Mouse (Mus musculus) forebrain, embryonic 14.5 days (tissue): ENCODE data around the gene Dok5. TPM values are rescaled to one million over a fixed set of nuclear protein-coding genes. Genes with fewer than 3 reads are reported as not detected.

Experiments used
- ATAC-seq: fragments of 200-750 bp; cut with Nextera tagmentation; 2 replicates; pipeline ENCODE4 v1.8.0; 2017; ENCODE audit warnings: mild to moderate bottlenecking, moderate library complexity
- DNase-seq: peaks from one replicate; pipeline ENCODE4 v3.0.0-alpha.2; 2015; ENCODE audit warnings: low spot score
- H3K27ac ChIP-seq: fragments of 300-500 bp; sonication (generic); 2 replicates; pipeline ENCODE4 v1.5.1; 2014; ENCODE audit warnings: low read depth, mild to moderate bottlenecking, control low read depth, low read length, moderate library complexity
- H3K27me3 ChIP-seq: fragments of 300-500 bp; sonication (generic); replicated peaks from 2 replicates; pipeline ENCODE4 v1.6.1; 2014; ENCODE audit warnings: low read length, control low read depth, mixed read lengths; ENCODE audit not compliant: control insufficient read depth, insufficient read depth
- H3K36me3 ChIP-seq: fragments of 300-500 bp; sonication (generic); 2 replicates; pipeline ENCODE4 v1.6.1; 2014; ENCODE audit warnings: low read length, control low read depth; ENCODE audit not compliant: control insufficient read depth, insufficient read depth
- H3K4me1 ChIP-seq: fragments of 300-500 bp; sonication (generic); 2 replicates; pipeline ENCODE4 v1.6.1; 2014; ENCODE audit warnings: antibody characterized with exemption, low read length, control low read depth; ENCODE audit not compliant: control insufficient read depth, insufficient read depth
- H3K4me2 ChIP-seq: fragments of 300-500 bp; sonication (generic); 2 replicates; pipeline ENCODE4 v1.6.1; 2014; ENCODE audit warnings: mild to moderate bottlenecking, control low read depth, low read length
- H3K4me3 ChIP-seq: fragments of 300-500 bp; sonication (generic); 2 replicates; pipeline ENCODE4 v1.5.1; 2014; ENCODE audit warnings: low read depth, low read length, control low read depth
- H3K9ac ChIP-seq: fragments of 300-500 bp; sonication (generic); 2 replicates; pipeline ENCODE4 v1.6.1; 2014; ENCODE audit warnings: mild to moderate bottlenecking, low read length, control low read depth, moderate library complexity
- H3K9me3 ChIP-seq: fragments of 300-500 bp; sonication (generic); replicated peaks from 2 replicates; pipeline ENCODE4 v1.6.1; 2016; ENCODE audit warnings: low read length, control low read depth, mixed read lengths; ENCODE audit not compliant: control insufficient read depth
- WGBS: fragments of 180-500 bp; shearing (Covaris S2); extraction: QIAGEN DNeasy Blood & Tissue Kit; methylation state at CpG from one replicate; pipeline ENCODE4 v1.1.7; 2014; 5-methylcytosine and 5-hydroxymethylcytosine counted together
- polyA plus RNA-seq: library from polyadenylated mRNA; unstranded; fragments of >200 nt; fragmentation: Nextera tagmentation; extraction: Ambion mirVana; gene quantifications from 2 replicates; pipeline ENCODE4 v1.2.1, GENCODE M21; 2014

The Dok5 gene
- polyA plus RNA-seq, 1 experiment from 2014 or later, result 41.8 TPM

- H3K4me3 ChIP-seq, result no peak overlapping the region
These were observed 40.7 kb downstream of the Dok5 start for GRCm38 (mm10) chr2:170772126-170772884.

GRCm38 (mm10) chr2:170772885-170773270, 41.3 kb downstream of the Dok5 start:
- Histone ChIP-seq H3K9ac (0 out of 2 replicates have a peak overlapping the region, but pooled peaks have one; percentile 13), H3K27me3 (no peaks in the 10 kb centered on the region), H3K4me1 (peaks cover 13% of the 10 kb centered on the region; the same call in 1 of the 2 replicates), H3K4me3 (no peak overlapping the region), H3K27ac (peak overlapping the region; percentile 52), H3K9me3 (no peaks in the 10 kb centered on the region), H3K36me3 (no peaks in the 10 kb centered on the region; the same call in 1 of the 2 replicates), H3K4me2 (peak overlapping the region; percentile 35)
- WGBS, result 8% methylated on average over 8 of the region's 8 CpGs
- DNase-seq (peak; percentile 47), ATAC-seq (peak; percentile 37)

More at GRCm38 (mm10) chr2:170772126-170772884, 40.7 kb downstream of the Dok5 start:
- peak; percentile 68 for ATAC-seq
- Histone ChIP-seq H3K9ac (no peak overlapping the region; the same call in 1 of the 2 replicates), H3K27ac (peak overlapping the region; percentile 52), H3K4me1 (peaks cover 13% of the 10 kb centered on the region; the same call in 1 of the 2 replicates), H3K9me3 (no peaks in the 10 kb centered on the region), H3K27me3 (no peaks in the 10 kb centered on the region), H3K36me3 (no peaks in the 10 kb centered on the region; the same call in 1 of the 2 replicates), H3K4me2 (peak overlapping the region; percentile 35)
- peak; percentile 82 for DNase-seq
- WGBS, result under 1% methylated on average over 19 of the region's 19 CpGs

GRCm38 (mm10) chr2:170775577-170775976, 44.0 kb downstream of the Dok5 start:
- H3K4me2 ChIP-seq, result no peak overlapping the region
- H3K27me3 ChIP-seq, result no peaks in the 10 kb centered on the region
- no peak overlapping the region for H3K27ac ChIP-seq
- H3K9me3 ChIP-seq, result no peaks in the 10 kb centered on the region
- DNase-seq (no peak), ATAC-seq (no peak)
- no peaks in the 10 kb centered on the region; the same call in 1 of the 2 replicates for H3K36me3 ChIP-seq
- WGBS, result 93% methylated on average over 15 of the region's 15 CpGs
- H3K9ac ChIP-seq, result no peak overlapping the region
- H3K4me3 ChIP-seq, result no peak overlapping the region
- H3K4me1 ChIP-seq, result peaks cover 13% of the 10 kb centered on the region; the same call in 1 of the 2 replicates

- H3K9me3 ChIP-seq, result no peaks in the 10 kb centered on the region
- ATAC-seq (no peak), DNase-seq (no peak)
- H3K4me3 ChIP-seq, result no peak overlapping the region
- H3K9ac ChIP-seq, result no peak overlapping the region
- H3K27ac ChIP-seq, result no peak overlapping the region
- no peak overlapping the region for H3K4me2 ChIP-seq
- peaks cover 13% of the 10 kb centered on the region; the same call in 1 of the 2 replicates for H3K4me1 ChIP-seq
- WGBS, result 96% methylated on average over 11 of the region's 11 CpGs
- no peaks in the 10 kb centered on the region for H3K27me3 ChIP-seq
- no peaks in the 10 kb centered on the region; the same call in 1 of the 2 replicates for H3K36me3 ChIP-seq
These were observed 44.5 kb downstream of the Dok5 start for GRCm38 (mm10) chr2:170776107-170776506.

GRCm38 (mm10) chr2:170777572-170777971, 46.0 kb downstream of the Dok5 start:
- Histone ChIP-seq H3K27ac (no peak overlapping the region), H3K4me3 (no peak overlapping the region), H3K9ac (no peak overlapping the region), H3K4me1 (peaks cover 3% of the 10 kb centered on the region; the same call in 1 of the 2 replicates), H3K9me3 (no peaks in the 10 kb centered on the region), H3K36me3 (no peaks in the 10 kb centered on the region; the same call in 1 of the 2 replicates), H3K4me2 (no peak overlapping the region), H3K27me3 (no peaks in the 10 kb centered on the region)
- ATAC-seq, result no peak
- WGBS, result 86% methylated on average over 6 of the region's 6 CpGs
- DNase-seq, result no peak

- DNase-seq (no peak), ATAC-seq (no peak)
- no peaks in the 10 kb centered on the region; the same call in 1 of the 2 replicates for H3K36me3 ChIP-seq
- H3K4me3 ChIP-seq, result no peak overlapping the region
- H3K4me2 ChIP-seq, result no peak overlapping the region
- H3K27me3 ChIP-seq, result no peaks in the 10 kb centered on the region
- H3K9me3 ChIP-seq, result no peaks in the 10 kb centered on the region
- WGBS, result 88% methylated on average over 11 of the region's 11 CpGs
- no peak overlapping the region for H3K27ac ChIP-seq
- H3K9ac ChIP-seq, result no peak overlapping the region
- H3K4me1 ChIP-seq, result no peaks in the 10 kb centered on the region
These were observed 48.6 kb downstream of the Dok5 start for GRCm38 (mm10) chr2:170780010-170780750.

GRCm38 (mm10) chr2:170788101-170788500, 56.5 kb downstream of the Dok5 start:
- Histone ChIP-seq H3K36me3 (no peaks in the 10 kb centered on the region), H3K9ac (no peak overlapping the region), H3K4me3 (no peak overlapping the region), H3K27me3 (no peaks in the 10 kb centered on the region), H3K4me1 (no peaks in the 10 kb centered on the region; the same call in 1 of the 2 replicates), H3K27ac (no peak overlapping the region), H3K4me2 (no peak overlapping the region), H3K9me3 (no peaks in the 10 kb centered on the region)
- ATAC-seq (no peak), DNase-seq (no peak)
- 98% methylated on average over 10 of the region's 10 CpGs for WGBS

GRCm38 (mm10) chr2:170791332-170792017, 59.9 kb downstream of the Dok5 start:
- no peak overlapping the region for H3K27ac ChIP-seq
- no peaks in the 10 kb centered on the region; the same call in 1 of the 2 replicates for H3K4me1 ChIP-seq
- no peaks in the 10 kb centered on the region for H3K27me3 ChIP-seq
- no peak overlapping the region for H3K9ac ChIP-seq
- ATAC-seq, result peak; percentile 77
- H3K36me3 ChIP-seq, result no peaks in the 10 kb centered on the region
- no peak overlapping the region for H3K4me3 ChIP-seq
- no peak overlapping the region for H3K4me2 ChIP-seq
- peak; percentile 78 for DNase-seq
- 45% methylated on average over 8 of the region's 8 CpGs for WGBS
- no peaks in the 10 kb centered on the region for H3K9me3 ChIP-seq
